Mouse (Mus musculus) thymus, adult 2 months (tissue): ENCODE measurements around the gene Abcc1.

Experiments
- CTCF ChIP-seq: fragments of 200-500 bp; IDR thresholded peaks from 2 replicates; pipeline ENCODE4 v1.5.1; 2012; ENCODE audit warnings: mild to moderate bottlenecking, control low read depth, low read length, moderate library complexity, borderline replicate concordance; ENCODE audit not compliant: control insufficient read depth, poor library complexity, insufficient read depth; ENCODE audit errors: extremely low read depth
- POLR2A ChIP-seq: fragments of 200-500 bp; IDR thresholded peaks from 2 replicates; pipeline ENCODE4 v1.6.1; 2012; ENCODE audit warnings: mild to moderate bottlenecking, low read length, control low read depth, moderate library complexity; ENCODE audit not compliant: control insufficient read depth, poor library complexity, insufficient read depth; ENCODE audit errors: extremely low read depth

- TF ChIP-seq POLR2A (no peak), CTCF (no peak)
Observed at GRCm38 (mm10) chr16:14429371-14429770, 68.0 kb downstream of the Abcc1 start.
